Mouse (Mus musculus): ENCODE measurements around the gene Gimap1. TPM values are rescaled to one million over a fixed set of nuclear protein-coding genes. Genes with fewer than 3 reads are reported as not detected.
A peak's percentile ranks its signal among the peaks of the same experiment; 100 is the strongest.

Gimap1 gene
- polyA plus RNA-seq, 1 experiment from 2014 or later = 2.8 TPM

- WGBS = 88% methylated on average over 1 of the region's 1 CpGs
- Histone ChIP-seq H3K4me2 (ENCODE audit: low read depth, low read length) (no peak overlapping the region), H3K36me3 (ENCODE audit: control insufficient read depth, insufficient read depth, low read length) (no peaks in the 10 kb centered on the region), H3K4me3 (ENCODE audit: low read depth, low read length) (no peak overlapping the region), H3K4me1 (ENCODE audit: control insufficient read depth, insufficient read depth, low read length) (no peaks in the 10 kb centered on the region), H3K9me3 (ENCODE audit: control insufficient read depth, low read length) (no peaks in the 10 kb centered on the region), H3K27ac (ENCODE audit: low read depth, low read length) (no peak overlapping the region), H3K27me3 (ENCODE audit: control insufficient read depth, insufficient read depth, low read length) (no peaks in the 10 kb centered on the region), H3K9ac (replicated peaks; ENCODE audit: low read depth, low read length) (no peak overlapping the region)
- ATAC-seq (ENCODE audit: low read depth) = no peak
Measured at GRCm38 (mm10) chr6:48733660-48734059, 5.2 kb upstream of the Gimap1 start.

GRCm38 (mm10) chr6:48737053-48737452 is 1.8 kb upstream of the Gimap1 start:
- WGBS = 78% methylated on average over 2 of the region's 2 CpGs
- Histone ChIP-seq H3K9me3 (ENCODE audit: control insufficient read depth, low read length) (no peaks in the 10 kb centered on the region), H3K9ac (replicated peaks; ENCODE audit: low read depth, low read length) (no peak overlapping the region), H3K4me3 (ENCODE audit: low read depth, low read length) (no peak overlapping the region), H3K4me2 (ENCODE audit: low read depth, low read length) (no peak overlapping the region), H3K27me3 (ENCODE audit: control insufficient read depth, insufficient read depth, low read length) (no peaks in the 10 kb centered on the region; the same call in 1 of the 2 replicates), H3K36me3 (ENCODE audit: control insufficient read depth, insufficient read depth, low read length) (no peaks in the 10 kb centered on the region), H3K4me1 (ENCODE audit: control insufficient read depth, insufficient read depth, low read length) (no peaks in the 10 kb centered on the region), H3K27ac (ENCODE audit: low read depth, low read length) (no peak overlapping the region)
- ATAC-seq (ENCODE audit: low read depth) = no peak

DNA sequence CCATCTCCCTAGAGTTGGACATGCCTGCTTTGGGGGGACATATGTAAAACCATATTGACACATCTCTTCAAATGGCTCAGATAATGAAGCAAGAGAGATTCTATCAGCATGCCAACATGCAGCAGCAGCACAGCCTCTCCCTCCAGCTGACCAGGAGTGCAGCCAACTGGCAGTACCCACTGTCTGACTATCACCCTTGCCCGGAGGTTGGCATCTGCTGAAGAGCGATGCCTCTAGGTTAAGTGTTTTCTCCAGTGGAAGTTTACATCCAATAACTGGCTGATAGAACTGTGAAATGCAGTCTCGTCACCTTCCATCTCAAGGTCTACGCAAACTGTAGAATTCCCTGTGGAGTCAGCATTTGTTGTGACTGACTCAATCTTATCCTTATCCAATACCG is 1.2 kb upstream of the Gimap1 start:
- Histone ChIP-seq H3K27me3 (ENCODE audit: control insufficient read depth, insufficient read depth, low read length) (peaks cover 2% of the 10 kb centered on the region), H3K4me2 (ENCODE audit: low read depth, low read length) (no peak overlapping the region), H3K9ac (replicated peaks; ENCODE audit: low read depth, low read length) (no peak overlapping the region), H3K9me3 (ENCODE audit: control insufficient read depth, low read length) (no peaks in the 10 kb centered on the region), H3K4me3 (ENCODE audit: low read depth, low read length) (no peak overlapping the region), H3K4me1 (ENCODE audit: control insufficient read depth, insufficient read depth, low read length) (no peaks in the 10 kb centered on the region), H3K27ac (ENCODE audit: low read depth, low read length) (no peak overlapping the region), H3K36me3 (ENCODE audit: control insufficient read depth, insufficient read depth, low read length) (no peaks in the 10 kb centered on the region)
- ATAC-seq (ENCODE audit: low read depth) = no peak
- 88% methylated on average over 5 of the region's 5 CpGs for WGBS

GRCm38 (mm10) chr6:48739780-48740055 is 864 bp downstream of the Gimap1 start:
- Histone ChIP-seq H3K4me3 (ENCODE audit: low read depth, low read length) (no peak overlapping the region), H3K4me2 (ENCODE audit: low read depth, low read length) (no peak overlapping the region), H3K9me3 (ENCODE audit: control insufficient read depth, low read length) (no peaks in the 10 kb centered on the region), H3K27me3 (ENCODE audit: control insufficient read depth, insufficient read depth, low read length) (peaks cover 8% of the 10 kb centered on the region), H3K27ac (ENCODE audit: low read depth, low read length) (no peak overlapping the region), H3K9ac (replicated peaks; ENCODE audit: low read depth, low read length) (no peak overlapping the region), H3K4me1 (ENCODE audit: control insufficient read depth, insufficient read depth, low read length) (no peaks in the 10 kb centered on the region), H3K36me3 (ENCODE audit: control insufficient read depth, insufficient read depth, low read length) (no peaks in the 10 kb centered on the region)
- ATAC-seq (ENCODE audit: low read depth) = no peak
- WGBS = 89% methylated on average over 3 of the region's 3 CpGs

- 85% methylated on average over 3 of the region's 3 CpGs for WGBS
- Histone ChIP-seq H3K4me3 (ENCODE audit: low read depth, low read length) (no peak overlapping the region), H3K9me3 (ENCODE audit: control insufficient read depth, low read length) (no peaks in the 10 kb centered on the region), H3K4me2 (ENCODE audit: low read depth, low read length) (no peak overlapping the region), H3K9ac (replicated peaks; ENCODE audit: low read depth, low read length) (no peak overlapping the region), H3K36me3 (ENCODE audit: control insufficient read depth, insufficient read depth, low read length) (no peaks in the 10 kb centered on the region), H3K27me3 (ENCODE audit: control insufficient read depth, insufficient read depth, low read length) (peaks cover 10% of the 10 kb centered on the region), H3K4me1 (ENCODE audit: control insufficient read depth, insufficient read depth, low read length) (no peaks in the 10 kb centered on the region), H3K27ac (ENCODE audit: low read depth, low read length) (no peak overlapping the region)
- no peak for ATAC-seq (ENCODE audit: low read depth)
Measured at GRCm38 (mm10) chr6:48740501-48741169, 1.8 kb downstream of the Gimap1 start.

GRCm38 (mm10) chr6:48741273-48741672 is 2.4 kb downstream of the Gimap1 start:
- no peak overlapping the region for H3K9ac ChIP-seq (replicated peaks; ENCODE audit: low read depth, low read length)
- no peak overlapping the region for H3K27ac ChIP-seq (ENCODE audit: low read depth, low read length)
- no peak overlapping the region for H3K4me2 ChIP-seq (ENCODE audit: low read depth, low read length)
- WGBS = 26% methylated on average over 3 of the region's 3 CpGs
- peaks cover 10% of the 10 kb centered on the region for H3K27me3 ChIP-seq (ENCODE audit: control insufficient read depth, insufficient read depth, low read length)
- H3K36me3 ChIP-seq (ENCODE audit: control insufficient read depth, insufficient read depth, low read length) = no peaks in the 10 kb centered on the region
- no peak for ATAC-seq (ENCODE audit: low read depth)
- no peaks in the 10 kb centered on the region for H3K4me1 ChIP-seq (ENCODE audit: control insufficient read depth, insufficient read depth, low read length)
- H3K4me3 ChIP-seq (ENCODE audit: low read depth, low read length) = no peak overlapping the region
- H3K9me3 ChIP-seq (ENCODE audit: control insufficient read depth, low read length) = no peaks in the 10 kb centered on the region

- peaks cover 10% of the 10 kb centered on the region for H3K27me3 ChIP-seq (ENCODE audit: control insufficient read depth, insufficient read depth, low read length)
- ATAC-seq (ENCODE audit: low read depth) = peak; percentile 73; the same call in 1 of the 2 replicates
- H3K4me1 ChIP-seq (ENCODE audit: control insufficient read depth, insufficient read depth, low read length) = no peaks in the 10 kb centered on the region
- no peak overlapping the region for H3K4me3 ChIP-seq (ENCODE audit: low read depth, low read length)
- H3K4me2 ChIP-seq (ENCODE audit: low read depth, low read length) = peak overlapping the region; percentile 66; the same call in 1 of the 2 replicates
- no peak overlapping the region for H3K27ac ChIP-seq (ENCODE audit: low read depth, low read length)
- no peaks in the 10 kb centered on the region for H3K9me3 ChIP-seq (ENCODE audit: control insufficient read depth, low read length)
- H3K36me3 ChIP-seq (ENCODE audit: control insufficient read depth, insufficient read depth, low read length) = no peaks in the 10 kb centered on the region
- no peak overlapping the region for H3K9ac ChIP-seq (replicated peaks; ENCODE audit: low read depth, low read length)
- 27% methylated on average over 9 of the region's 9 CpGs for WGBS
Measured at GRCm38 (mm10) chr6:48741711-48742206, 2.9 kb downstream of the Gimap1 start.

DNA sequence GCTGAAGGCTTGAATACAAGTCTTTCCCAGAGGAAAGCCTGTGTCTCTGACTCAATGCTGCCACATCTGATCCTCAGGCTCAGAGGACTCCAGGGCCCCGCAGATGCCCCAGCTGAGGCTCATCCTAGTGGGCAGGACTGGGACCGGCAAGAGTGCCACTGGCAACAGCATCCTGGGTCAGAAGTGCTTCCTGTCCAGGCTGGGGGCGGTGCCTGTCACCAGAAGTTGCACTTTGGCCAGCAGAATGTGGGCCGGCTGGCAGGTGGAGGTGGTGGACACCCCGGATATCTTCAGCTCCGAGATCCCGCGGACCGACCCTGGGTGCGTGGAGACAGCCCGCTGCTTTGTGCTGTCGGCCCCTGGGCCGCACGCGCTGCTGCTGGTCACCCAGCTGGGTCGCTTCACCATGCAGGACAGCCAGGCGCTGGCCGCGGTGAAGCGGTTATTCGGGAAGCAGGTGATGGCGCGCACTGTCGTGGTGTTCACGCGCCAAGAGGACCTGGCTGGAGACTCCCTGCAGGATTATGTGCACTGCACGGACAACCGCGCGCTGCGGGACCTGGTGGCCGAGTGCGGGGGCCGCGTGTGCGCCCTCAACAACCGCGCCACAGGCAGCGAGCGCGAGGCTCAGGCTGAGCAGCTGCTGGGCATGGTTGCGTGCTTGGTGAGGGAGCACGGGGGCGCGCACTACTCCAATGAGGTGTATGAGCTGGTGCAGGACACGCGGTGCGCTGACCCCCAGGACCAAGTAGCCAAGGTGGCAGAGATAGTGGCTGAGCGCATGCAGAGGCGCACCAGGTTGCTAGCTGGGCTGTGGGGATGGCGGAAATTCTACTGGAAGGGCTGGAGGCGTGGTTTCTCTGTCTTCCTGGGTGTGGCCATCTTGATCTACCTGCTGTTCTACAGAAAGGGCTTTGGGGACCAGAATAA is 3.8 kb downstream of the Gimap1 start:
- no peaks in the 10 kb centered on the region for H3K9me3 ChIP-seq (ENCODE audit: control insufficient read depth, low read length)
- peak; percentile 79 for ATAC-seq (ENCODE audit: low read depth)
- no peaks in the 10 kb centered on the region for H3K4me1 ChIP-seq (ENCODE audit: control insufficient read depth, insufficient read depth, low read length)
- H3K27me3 ChIP-seq (ENCODE audit: control insufficient read depth, insufficient read depth, low read length) = peaks cover 10% of the 10 kb centered on the region
- H3K27ac ChIP-seq (ENCODE audit: low read depth, low read length) = peak overlapping the region; percentile 52; the same call in 1 of the 2 replicates
- WGBS = 3% methylated on average over 52 of the region's 52 CpGs
- peak overlapping the region; percentile 63 for H3K9ac ChIP-seq (replicated peaks; ENCODE audit: low read depth, low read length)
- no peaks in the 10 kb centered on the region for H3K36me3 ChIP-seq (ENCODE audit: control insufficient read depth, insufficient read depth, low read length)
- H3K4me3 ChIP-seq (ENCODE audit: low read depth, low read length) = peak overlapping the region; percentile 42
- peak overlapping the region; percentile 66 for H3K4me2 ChIP-seq (ENCODE audit: low read depth, low read length)

- no peaks in the 10 kb centered on the region for H3K4me1 ChIP-seq (ENCODE audit: control insufficient read depth, insufficient read depth, low read length)
- H3K4me3 ChIP-seq (ENCODE audit: low read depth, low read length) = no peak overlapping the region
- no peaks in the 10 kb centered on the region for H3K9me3 ChIP-seq (ENCODE audit: control insufficient read depth, low read length)
- H3K9ac ChIP-seq (replicated peaks; ENCODE audit: low read depth, low read length) = no peak overlapping the region
- no peak overlapping the region for H3K4me2 ChIP-seq (ENCODE audit: low read depth, low read length)
- no peak for ATAC-seq (ENCODE audit: low read depth)
- no peaks in the 10 kb centered on the region for H3K36me3 ChIP-seq (ENCODE audit: control insufficient read depth, insufficient read depth, low read length)
- H3K27me3 ChIP-seq (ENCODE audit: control insufficient read depth, insufficient read depth, low read length) = peaks cover 10% of the 10 kb centered on the region
- WGBS = 62% methylated on average over 2 of the region's 2 CpGs
- no peak overlapping the region for H3K27ac ChIP-seq (ENCODE audit: low read depth, low read length)
Measured at GRCm38 (mm10) chr6:48745490-48745889, 6.6 kb downstream of the Gimap1 start.
